19 mouse cellular contexts compared by ENCODE assay signal in genomic region chr2:109912216-109912615, GRCm38 (mm10).
"Had no signal": no experiment of that assay in that cellular context is flagged by ENCODE, and none has a peak within 500 bp of the region (broad histone marks: within the 10 kb centered on the region; RNA-seq: fewer than 3 reads in every experiment).

No protein-coding gene starts in this region.

- DNase-seq: lung, adult 2 months; lung, postnatal 14 days; lung, postnatal 36 days; retina, postnatal 1 day; right cerebral cortex, adult 18-20 months; right cerebral cortex, postnatal 25 days; right cerebral cortex, postnatal 4 days; spleen, adult 18-20 months; thymus, adult 18-20 months; thymus, postnatal 14 days; thymus, postnatal 36 days had no signal

- H3K27me3 ChIP-seq: midbrain, embryonic 13.5 days; midbrain, embryonic 15.5 days; neural tube, embryonic 12.5 days had no signal

- H3K4me1 ChIP-seq: midbrain, embryonic 15.5 days had no signal

- H3K36me3 ChIP-seq: lung, embryonic 15.5 days; midbrain, embryonic 13.5 days; midbrain, embryonic 15.5 days; neural tube, embryonic 12.5 days had no signal

- H3K4me2 ChIP-seq: lung, embryonic 15.5 days; midbrain, embryonic 11.5 days; midbrain, embryonic 13.5 days; midbrain, embryonic 15.5 days; neural tube, embryonic 12.5 days had no signal

- ATAC-seq: lung, postnatal 0 days; midbrain, embryonic 13.5 days; midbrain, embryonic 15.5 days had no signal

- H3K9me3 ChIP-seq: lung, embryonic 15.5 days; megakaryocyte, embryonic 14.5 days; midbrain, embryonic 13.5 days; midbrain, embryonic 15.5 days had no signal

- H3K9ac ChIP-seq: lung, embryonic 15.5 days; midbrain, embryonic 13.5 days; midbrain, embryonic 15.5 days; neural tube, embryonic 12.5 days had no signal

- H3K27ac ChIP-seq: lung, embryonic 15.5 days; macrophage; midbrain, embryonic 13.5 days; midbrain, embryonic 15.5 days; neural tube, embryonic 12.5 days had no signal

- H3K4me3 ChIP-seq: lung, embryonic 15.5 days; megakaryocyte, embryonic 14.5 days; midbrain, embryonic 13.5 days; midbrain, embryonic 15.5 days; neural tube, embryonic 12.5 days had no signal
